Mouse (Mus musculus) urinary bladder, postnatal 25 days (tissue): ENCODE measurements at regions not wholly inside any gene's neighbourhood (a gene's known extent, or its start where the extent isn't known, plus 50 kb on each side); places are given as distances from the start of the nearest gene placed in this dataset.

Experiments used
- DNase-seq: peaks from one replicate; pipeline ENCODE4 v3.0.0; 2022; ENCODE audit warnings: low spot score

- no peak for DNase-seq
Measured at GRCm38 (mm10) chr3:38257076-38257842, 227.4 kb downstream of the Ankrd50 start.

GRCm38 (mm10) chr3:38255674-38256073 is 229.0 kb downstream of the Ankrd50 start:
- peak; percentile 37 for DNase-seq

GRCm38 (mm10) chr3:38254896-38255295 is 229.7 kb downstream of the Ankrd50 start:
- peak; percentile 23 for DNase-seq

GRCm38 (mm10) chr3:38251592-38251991 is 233.1 kb downstream of the Ankrd50 start:
- DNase-seq: no peak

- DNase-seq: no peak
Measured at GRCm38 (mm10) chr3:38250552-38250951, 234.1 kb downstream of the Ankrd50 start.

GRCm38 (mm10) chr3:38248941-38249340 is 235.7 kb downstream of the Ankrd50 start:
- no peak for DNase-seq

GRCm38 (mm10) chr3:38246439-38246838 is 238.2 kb downstream of the Ankrd50 start:
- no peak for DNase-seq

GRCm38 (mm10) chr3:38243209-38243608 is 241.4 kb downstream of the Ankrd50 start:
- DNase-seq: no peak

GRCm38 (mm10) chr3:38237616-38238015 is 247.0 kb downstream of the Ankrd50 start:
- no peak for DNase-seq

GRCm38 (mm10) chr3:38235736-38236083 is 248.9 kb downstream of the Ankrd50 start:
- no peak for DNase-seq

- DNase-seq: no peak
Measured at GRCm38 (mm10) chr3:38235033-38235735, 249.5 kb downstream of the Ankrd50 start.

GRCm38 (mm10) chr3:38234534-38234933 is 250.1 kb downstream of the Ankrd50 start:
- no peak for DNase-seq

GRCm38 (mm10) chr3:38234006-38234405 is 250.6 kb downstream of the Ankrd50 start:
- no peak for DNase-seq

- no peak for DNase-seq
Measured at GRCm38 (mm10) chr3:38233091-38233490, 251.6 kb downstream of the Ankrd50 start.

- DNase-seq: no peak
Measured at GRCm38 (mm10) chr3:38232111-38233076, 252.2 kb downstream of the Ankrd50 start.

GRCm38 (mm10) chr3:38231506-38231905 is 253.1 kb downstream of the Ankrd50 start:
- DNase-seq: no peak

GRCm38 (mm10) chr3:38230796-38231195 is 253.8 kb downstream of the Ankrd50 start:
- DNase-seq: no peak

GRCm38 (mm10) chr3:38229686-38230085 is 255.0 kb downstream of the Ankrd50 start:
- no peak for DNase-seq

- no peak for DNase-seq
Measured at GRCm38 (mm10) chr3:38229051-38229450, 255.6 kb downstream of the Ankrd50 start.

- DNase-seq: peak; percentile 63
Measured at GRCm38 (mm10) chr3:38227596-38227995, 257.0 kb downstream of the Ankrd50 start.

- no peak for DNase-seq
Measured at GRCm38 (mm10) chr3:38227121-38227520, 257.5 kb downstream of the Ankrd50 start.

- DNase-seq: no peak
Measured at GRCm38 (mm10) chr3:38226147-38226546, 258.5 kb downstream of the Ankrd50 start.
